Mouse (Mus musculus): ENCODE measurements around the gene Vmn2r102. TPM values are rescaled to one million over a fixed set of nuclear protein-coding genes. Genes with fewer than 3 reads are reported as not detected.

Vmn2r102 gene
- total RNA-seq (2014; rRNA removed) = not detected in 2 replicates
- not detected in 2 replicates for polyA plus RNA-seq (2015; fragmentation: Nextera tagmentation; extraction: Ambion mirVana)

DNA sequence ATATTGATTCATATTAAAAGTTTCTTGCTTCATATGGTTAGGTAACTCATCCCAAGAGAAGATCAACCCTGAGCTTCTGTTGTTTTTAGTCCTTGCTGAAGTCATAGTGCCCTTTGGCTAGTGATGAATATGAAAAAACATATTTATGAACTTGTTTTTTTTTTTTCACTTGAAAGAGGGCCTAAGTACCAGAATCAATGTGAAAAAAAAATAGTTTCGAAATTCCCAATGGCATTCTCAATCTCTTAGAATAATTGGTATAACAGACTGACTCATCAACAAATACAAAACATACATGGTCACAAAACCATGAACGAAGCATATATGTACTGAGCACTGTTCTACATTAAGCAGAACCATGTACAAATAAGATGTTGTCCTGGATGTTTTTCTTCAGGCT lies at the start of gene Vmn2r102:
TSS of gene Vmn2r102 (plus strand) at position 301 of the 400 bp plus-strand sequence.
- Histone ChIP-seq H3K4me3 (ENCODE audit: low read depth, low read length) (no peak within 1 kb of the TSS), H3K9ac (replicated peaks; ENCODE audit: low read length, poor library complexity, severe bottlenecking) (no peak within 1 kb of the TSS), H3K9me3 (ENCODE audit: low read length) (0 out of 2 replicates have a peak, but pooled peaks cover 4% of the 10 kb centered on the region), H3K4me2 (ENCODE audit: low read depth, low read length, poor library complexity, severe bottlenecking) (no peak within 1 kb of the TSS), H3K36me3 (ENCODE audit: insufficient read depth, low read length) (no peaks in the 10 kb centered on the region), H3K27me3 (ENCODE audit: insufficient read depth, low read length) (no peaks in the 10 kb centered on the region), H3K4me1 (ENCODE audit: insufficient read depth, low read length) (no peaks in the 10 kb centered on the region), H3K27ac (ENCODE audit: low read depth, low read length) (no peak within 1 kb of the TSS)
- ATAC-seq (ENCODE audit: low FRiP score) (no peak), DNase-seq (ENCODE audit: low spot score) (no peak)
- 69% methylated on average over 2 of the region's 2 CpGs for WGBS
- TF ChIP-seq CTCF (IDR thresholded peaks at IDR 0.05) = no peak

- WGBS = 100% methylated on average over 1 of the region's 1 CpGs
Observed at GRCm38 (mm10) chr17:19629328-19629727, 30.8 kb upstream of the Vmn2r102 start.

DNA sequence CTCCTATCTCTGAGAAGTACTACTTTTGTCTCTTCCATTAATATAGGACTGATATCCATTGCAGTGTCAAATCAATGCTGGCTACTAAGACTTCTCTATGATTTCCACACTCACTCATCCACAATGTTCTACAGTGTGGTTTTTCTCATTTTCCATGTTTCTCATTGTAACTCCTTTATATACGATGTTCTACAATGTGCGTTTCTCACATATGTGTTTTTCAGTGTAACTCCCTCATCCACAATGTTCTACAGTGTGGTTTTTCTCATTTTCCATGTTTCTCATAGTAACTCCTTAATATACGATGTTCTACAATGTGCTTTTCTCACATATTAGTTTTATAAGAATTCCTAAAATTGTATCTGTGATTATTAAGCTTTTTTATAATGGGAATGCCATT lies 1.7 kb upstream of the Vmn2r102 start:
- Histone ChIP-seq H3K4me1 (ENCODE audit: insufficient read depth, low read length) (no peaks in the 10 kb centered on the region), H3K9ac (replicated peaks; ENCODE audit: low read length, poor library complexity, severe bottlenecking) (no peak overlapping the region), H3K36me3 (ENCODE audit: insufficient read depth, low read length) (no peaks in the 10 kb centered on the region), H3K4me3 (ENCODE audit: low read depth, low read length) (no peak overlapping the region), H3K27ac (ENCODE audit: low read depth, low read length) (no peak overlapping the region), H3K9me3 (ENCODE audit: low read length) (0 out of 2 replicates have a peak, but pooled peaks cover 4% of the 10 kb centered on the region), H3K27me3 (ENCODE audit: insufficient read depth, low read length) (no peaks in the 10 kb centered on the region), H3K4me2 (ENCODE audit: low read depth, low read length, poor library complexity, severe bottlenecking) (no peak overlapping the region)
- no peak for TF ChIP-seq CTCF (IDR thresholded peaks at IDR 0.05)
- ATAC-seq (ENCODE audit: low FRiP score) (peak; percentile 65; the same call in 1 of the 2 replicates), DNase-seq (ENCODE audit: low spot score) (no peak)
- WGBS = 71% methylated on average over 3 of the region's 3 CpGs

More at GRCm38 (mm10) chr17:19629328-19629727, 30.8 kb upstream of the Vmn2r102 start:
- H3K9ac ChIP-seq (replicated peaks; ENCODE audit: low read length, poor library complexity, severe bottlenecking) = no peak overlapping the region
- no peaks in the 10 kb centered on the region for H3K36me3 ChIP-seq (ENCODE audit: insufficient read depth, low read length)
- DNase-seq (ENCODE audit: low spot score) (no peak), ATAC-seq (ENCODE audit: low FRiP score) (no peak)
- H3K27ac ChIP-seq (ENCODE audit: low read depth, low read length) = no peak overlapping the region
- H3K27me3 ChIP-seq (ENCODE audit: insufficient read depth, low read length) = no peaks in the 10 kb centered on the region
- no peak overlapping the region for H3K4me2 ChIP-seq (ENCODE audit: low read depth, low read length, poor library complexity, severe bottlenecking)
- H3K9me3 ChIP-seq (ENCODE audit: low read length) = peaks cover 28% of the 10 kb centered on the region
- H3K4me1 ChIP-seq (ENCODE audit: insufficient read depth, low read length) = no peaks in the 10 kb centered on the region
- no peak for TF ChIP-seq CTCF (IDR thresholded peaks at IDR 0.05)
- H3K4me3 ChIP-seq (ENCODE audit: low read depth, low read length) = no peak overlapping the region

GRCm38 (mm10) chr17:19692062-19692461 lies 31.9 kb downstream of the Vmn2r102 start:
- ATAC-seq (ENCODE audit: low FRiP score) = no peak
- no peaks in the 10 kb centered on the region for H3K36me3 ChIP-seq (ENCODE audit: insufficient read depth, low read length)

More at GRCm38 (mm10) chr17:19692062-19692461, 31.9 kb downstream of the Vmn2r102 start:
- Histone ChIP-seq H3K27me3 (ENCODE audit: insufficient read depth, low read length) (no peaks in the 10 kb centered on the region), H3K27ac (ENCODE audit: low read depth, low read length) (no peak overlapping the region), H3K4me3 (ENCODE audit: low read depth, low read length) (no peak overlapping the region), H3K9me3 (ENCODE audit: low read length) (peaks cover 26% of the 10 kb centered on the region; the same call in 1 of the 2 replicates), H3K9ac (replicated peaks; ENCODE audit: low read length, poor library complexity, severe bottlenecking) (no peak overlapping the region), H3K4me1 (ENCODE audit: insufficient read depth, low read length) (no peaks in the 10 kb centered on the region), H3K4me2 (ENCODE audit: low read depth, low read length, poor library complexity, severe bottlenecking) (no peak overlapping the region)
- no peak for TF ChIP-seq CTCF (IDR thresholded peaks at IDR 0.05)
- no peak for DNase-seq (ENCODE audit: low spot score)

Other genes starting within 250 kb of the Vmn2r102 start
- not detected in 2 replicates for gene Vmn2r100, start 155.6 kb upstream of the Vmn2r102 start, total RNA-seq (2014; rRNA removed)
- not detected in 2 replicates for gene Vmn2r100, start 155.6 kb upstream of the Vmn2r102 start, polyA plus RNA-seq (2015; fragmentation: Nextera tagmentation; extraction: Ambion mirVana)
- not detected in 2 replicates for gene Vmn2r101, start 83.1 kb upstream of the Vmn2r102 start, total RNA-seq (2014; rRNA removed)
- gene Vmn2r101, start 83.1 kb upstream of the Vmn2r102 start, polyA plus RNA-seq (2015; fragmentation: Nextera tagmentation; extraction: Ambion mirVana) = not detected in 2 replicates
- gene Vmn2r103, start 113.0 kb downstream of the Vmn2r102 start, total RNA-seq (2014; rRNA removed) = not detected in 2 replicates
- not detected in 2 replicates for gene Vmn2r103, start 113.0 kb downstream of the Vmn2r102 start, polyA plus RNA-seq (2015; fragmentation: Nextera tagmentation; extraction: Ambion mirVana)